Mouse (Mus musculus) limb, embryonic 15.5 days (tissue): Measurements from ENCODE around the gene 4930519P11Rik. TPM values are rescaled to one million over a fixed set of nuclear protein-coding genes. Genes with fewer than 3 reads are reported as not detected.

Experiments used
- ATAC-seq: fragments of 200-750 bp; cut with Nextera tagmentation; 2 replicates; pipeline ENCODE4 v1.8.0; 2017; ENCODE audit warnings: low read depth, moderate TSS enrichment; ENCODE audit not compliant: insufficient number of reproducible peaks, low FRiP score, low TSS enrichment
- H3K27ac ChIP-seq: fragments of 300-500 bp; sonication (generic); 2 replicates; pipeline ENCODE4 v1.5.1; 2015; ENCODE audit warnings: moderate library complexity, mild to moderate bottlenecking, inconsistent platforms
- H3K27me3 ChIP-seq: fragments of 300-500 bp; sonication (generic); 2 replicates; pipeline ENCODE4 v1.6.1; 2015; ENCODE audit warnings: inconsistent platforms
- H3K36me3 ChIP-seq: fragments of 300-500 bp; sonication (generic); 2 replicates; pipeline ENCODE4 v1.6.1; 2015; ENCODE audit warnings: inconsistent platforms
- H3K4me1 ChIP-seq: fragments of 300-500 bp; sonication (generic); 2 replicates; pipeline ENCODE4 v1.6.1; 2015; ENCODE audit warnings: inconsistent platforms
- H3K4me2 ChIP-seq: fragments of 300-500 bp; sonication (generic); 2 replicates; pipeline ENCODE4 v1.6.1; 2015; ENCODE audit warnings: mild to moderate bottlenecking, inconsistent platforms
- H3K4me3 ChIP-seq: fragments of 300-500 bp; sonication (generic); 2 replicates; pipeline ENCODE4 v1.5.1; 2015; ENCODE audit warnings: mild to moderate bottlenecking, inconsistent platforms
- H3K9ac ChIP-seq: fragments of 300-500 bp; sonication (generic); 2 replicates; pipeline ENCODE4 v1.6.1; 2015; ENCODE audit warnings: inconsistent platforms
- H3K9me3 ChIP-seq: fragments of 300-500 bp; sonication (generic); 2 replicates; pipeline ENCODE4 v1.6.1; 2016; ENCODE audit warnings: inconsistent platforms
- WGBS: fragments of 180-500 bp; shearing (Covaris S2); methylation state at CpG from one replicate; pipeline ENCODE4 v1.1.7; 2015; 5-methylcytosine and 5-hydroxymethylcytosine counted together
- polyA plus RNA-seq: library from polyadenylated mRNA; unstranded; fragments of >200 nt; fragmentation: Nextera tagmentation; extraction: Ambion mirVana; gene quantifications from 2 replicates; pipeline ENCODE4 v1.2.1, GENCODE M21; 2015

4930519P11Rik gene
- polyA plus RNA-seq, 1 experiment from 2014 or later = 0.67 TPM

DNA sequence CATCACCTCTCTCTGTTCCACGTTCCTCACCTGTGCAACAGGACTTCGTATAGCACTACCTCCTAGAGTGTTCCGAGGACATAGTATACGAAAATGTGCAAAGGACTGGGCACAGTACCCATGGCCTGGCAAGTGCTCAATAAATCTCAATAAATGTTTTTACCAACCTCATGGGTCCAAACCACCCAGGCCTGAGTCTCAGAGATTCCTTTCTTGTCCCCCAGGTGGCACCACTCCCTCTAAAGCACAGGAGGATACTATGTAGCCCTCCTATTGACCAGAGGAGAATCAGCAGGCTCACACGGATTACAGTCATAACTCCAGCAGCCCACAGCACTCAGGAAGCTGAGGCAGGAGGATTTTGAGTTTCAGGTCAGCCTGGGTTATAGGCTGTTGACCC is 33.4 kb upstream of the 4930519P11Rik start:
- no peaks in the 10 kb centered on the region for H3K27me3 ChIP-seq
- ATAC-seq = no peak
- WGBS = 75% methylated on average over 5 of the region's 5 CpGs
- H3K4me3 ChIP-seq = no peak overlapping the region
- no peaks in the 10 kb centered on the region for H3K4me1 ChIP-seq
- H3K27ac ChIP-seq = no peak overlapping the region
- no peaks in the 10 kb centered on the region for H3K9me3 ChIP-seq
- peaks cover 35% of the 10 kb centered on the region; the same call in 1 of the 2 replicates for H3K36me3 ChIP-seq
- H3K4me2 ChIP-seq = no peak overlapping the region
- H3K9ac ChIP-seq = no peak overlapping the region

DNA sequence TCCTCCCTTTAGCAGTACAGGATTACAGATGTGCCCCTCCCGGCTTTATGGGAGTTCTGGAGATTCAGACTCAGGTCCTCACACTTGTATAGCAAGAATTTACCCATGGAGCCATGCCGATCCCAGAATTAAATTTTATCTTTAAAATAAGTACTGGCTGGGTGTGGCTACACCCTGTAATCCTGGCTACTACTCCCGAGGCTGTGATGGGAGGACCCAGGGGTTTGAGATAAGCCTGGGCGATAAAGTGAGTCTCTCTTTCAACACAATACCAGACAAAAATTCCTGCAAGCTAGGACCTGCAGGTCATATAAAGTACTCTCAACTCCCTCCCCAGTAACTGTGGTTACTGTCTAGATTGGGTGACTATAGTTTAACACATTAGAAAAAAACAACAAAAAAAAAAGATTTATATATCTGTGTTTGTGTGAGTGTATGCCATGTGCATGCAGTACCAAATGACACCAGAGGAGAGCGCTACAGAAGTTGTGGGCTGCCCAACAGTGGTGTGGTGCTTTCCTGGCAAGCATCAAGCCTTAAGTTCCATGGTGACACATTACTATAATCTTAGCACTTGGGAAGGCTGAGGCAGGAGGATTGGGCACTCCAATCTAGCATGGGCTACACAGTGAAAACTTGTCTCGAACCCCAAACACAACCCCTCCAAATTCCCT is 29.6 kb upstream of the 4930519P11Rik start:
- no peak overlapping the region for H3K4me2 ChIP-seq
- no peak for ATAC-seq
- no peak overlapping the region for H3K9ac ChIP-seq
- no peak overlapping the region for H3K27ac ChIP-seq
- H3K27me3 ChIP-seq = no peaks in the 10 kb centered on the region
- H3K9me3 ChIP-seq = no peaks in the 10 kb centered on the region
- no peak overlapping the region for H3K4me3 ChIP-seq
- H3K36me3 ChIP-seq = peaks cover 54% of the 10 kb centered on the region
- H3K4me1 ChIP-seq = no peaks in the 10 kb centered on the region
- WGBS = 73% methylated on average over 6 of the region's 6 CpGs

DNA sequence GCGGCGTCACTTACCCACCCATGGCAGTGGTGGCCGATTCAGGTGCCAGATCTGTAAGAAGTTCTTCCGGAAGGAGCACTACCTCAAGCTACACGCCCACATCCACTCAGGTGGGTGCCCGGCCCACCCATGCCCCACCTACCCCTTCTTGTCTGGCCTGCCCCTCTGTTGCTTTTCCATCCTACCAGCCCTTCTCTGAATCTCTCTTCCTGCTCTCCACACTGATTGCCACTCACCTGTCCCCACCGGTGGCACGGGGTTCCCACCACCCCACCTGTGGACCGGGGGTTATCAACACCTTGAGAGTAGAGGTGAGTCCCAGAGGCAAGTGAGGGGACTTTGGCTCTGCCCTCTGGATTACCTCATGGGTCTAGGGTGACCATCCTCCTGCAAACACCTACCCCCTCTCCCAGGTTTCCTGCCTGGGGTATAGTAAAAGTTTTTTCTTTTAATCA is 28.8 kb upstream of the 4930519P11Rik start:
- no peaks in the 10 kb centered on the region for H3K27me3 ChIP-seq
- H3K27ac ChIP-seq = no peak overlapping the region
- H3K4me3 ChIP-seq = no peak overlapping the region
- ATAC-seq = no peak
- 93% methylated on average over 9 of the region's 9 CpGs for WGBS
- H3K9me3 ChIP-seq = no peaks in the 10 kb centered on the region
- peaks cover 59% of the 10 kb centered on the region for H3K36me3 ChIP-seq
- H3K4me1 ChIP-seq = no peaks in the 10 kb centered on the region
- H3K4me2 ChIP-seq = no peak overlapping the region
- no peak overlapping the region for H3K9ac ChIP-seq

DNA sequence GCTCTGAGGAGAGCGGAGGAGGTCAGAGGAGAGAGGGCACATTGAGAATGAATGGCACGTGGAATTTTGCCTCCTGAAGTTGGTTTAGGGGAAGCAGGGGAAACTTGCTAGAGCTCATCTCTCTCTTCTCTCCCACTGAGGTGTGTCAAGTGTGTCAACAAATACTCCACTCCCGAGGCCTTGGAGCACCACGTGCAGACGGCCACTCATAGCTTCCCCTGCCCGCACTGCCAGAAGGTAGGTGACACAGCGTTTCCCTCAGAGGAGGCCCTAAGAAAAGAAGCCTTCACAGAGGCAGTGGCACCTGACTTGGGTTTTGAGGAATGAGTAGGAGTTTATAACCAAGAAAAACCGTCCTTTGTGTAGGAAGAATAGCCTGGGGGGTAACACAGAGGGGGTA is 27.9 kb upstream of the 4930519P11Rik start:
- ATAC-seq = no peak
- peaks cover 59% of the 10 kb centered on the region for H3K36me3 ChIP-seq
- H3K9ac ChIP-seq = no peak overlapping the region
- no peak overlapping the region for H3K4me2 ChIP-seq
- no peak overlapping the region for H3K4me3 ChIP-seq
- no peaks in the 10 kb centered on the region for H3K4me1 ChIP-seq
- no peak overlapping the region for H3K27ac ChIP-seq
- no peaks in the 10 kb centered on the region for H3K27me3 ChIP-seq
- 82% methylated on average over 8 of the region's 8 CpGs for WGBS
- no peaks in the 10 kb centered on the region for H3K9me3 ChIP-seq

DNA sequence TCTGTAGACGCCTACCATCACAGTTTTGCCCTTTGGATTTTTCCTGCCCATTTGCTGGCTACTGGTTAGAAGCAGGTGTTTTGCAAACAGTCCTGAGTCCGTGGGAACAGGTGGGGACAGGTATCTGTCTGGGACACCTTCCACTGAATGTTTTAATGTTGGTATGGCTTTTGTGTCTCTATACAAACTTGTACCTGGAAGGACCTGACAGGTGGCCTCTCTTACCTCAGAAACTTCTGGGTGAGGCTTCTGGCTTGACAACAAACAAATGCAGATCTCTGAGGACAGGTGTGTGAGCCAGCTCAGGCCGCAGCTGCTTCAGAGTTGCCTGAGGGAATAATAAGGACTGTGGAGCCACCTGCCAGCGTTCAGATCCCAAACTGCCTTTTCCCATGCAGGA is 25.9 kb upstream of the 4930519P11Rik start:
- no peak for ATAC-seq
- no peak overlapping the region for H3K4me3 ChIP-seq
- H3K4me2 ChIP-seq = no peak overlapping the region
- H3K36me3 ChIP-seq = peaks cover 48% of the 10 kb centered on the region
- no peak overlapping the region for H3K27ac ChIP-seq
- no peak overlapping the region for H3K9ac ChIP-seq
- no peaks in the 10 kb centered on the region for H3K4me1 ChIP-seq
- no peaks in the 10 kb centered on the region for H3K27me3 ChIP-seq
- WGBS = 79% methylated on average over 4 of the region's 4 CpGs
- H3K9me3 ChIP-seq = no peaks in the 10 kb centered on the region

DNA sequence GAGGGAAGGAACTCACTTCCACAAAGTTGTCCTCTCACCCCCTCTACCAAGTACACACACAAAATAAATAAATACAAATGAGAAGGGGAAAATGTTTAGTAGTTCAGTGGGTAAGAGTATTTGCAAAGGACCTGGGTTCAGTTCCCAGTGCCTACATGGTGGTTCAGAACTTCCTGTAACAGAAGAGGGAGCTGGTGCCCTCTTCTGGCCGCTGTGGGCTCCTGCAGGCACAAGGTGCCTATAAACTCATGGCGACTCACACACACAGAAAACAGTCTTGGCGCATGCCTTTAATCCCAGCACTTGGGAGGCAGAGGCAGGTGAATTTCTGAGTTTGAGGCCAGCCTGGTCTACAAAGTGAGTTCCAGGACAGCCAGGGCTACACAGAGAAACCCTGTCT is 25.3 kb upstream of the 4930519P11Rik start:
- Histone ChIP-seq H3K4me3 (no peak overlapping the region), H3K9me3 (no peaks in the 10 kb centered on the region), H3K27me3 (no peaks in the 10 kb centered on the region), H3K4me1 (no peaks in the 10 kb centered on the region), H3K27ac (no peak overlapping the region), H3K36me3 (peaks cover 46% of the 10 kb centered on the region), H3K4me2 (no peak overlapping the region), H3K9ac (no peak overlapping the region)
- 94% methylated on average over 3 of the region's 3 CpGs for WGBS
- no peak for ATAC-seq

DNA sequence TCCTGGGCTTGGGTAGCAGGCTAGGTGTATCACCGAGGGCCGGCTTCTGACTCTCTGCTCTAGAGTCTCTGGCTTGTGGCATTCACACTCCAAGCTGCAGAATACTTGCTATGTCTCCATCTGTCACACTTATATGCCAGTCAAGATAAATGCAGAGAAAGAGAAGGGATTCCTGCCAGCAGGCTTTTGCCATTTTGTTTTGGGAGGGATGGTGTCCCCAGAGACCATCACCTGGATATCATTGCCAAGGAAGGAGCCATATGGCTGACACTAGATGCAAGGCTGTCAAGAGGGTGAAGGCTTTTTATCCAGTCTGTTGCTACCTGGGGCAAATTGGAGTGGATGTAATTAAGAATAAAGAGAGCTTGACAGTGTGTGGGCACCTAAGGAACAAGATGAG is 22.6 kb upstream of the 4930519P11Rik start:
- no peaks in the 10 kb centered on the region for H3K9me3 ChIP-seq
- H3K27me3 ChIP-seq = no peaks in the 10 kb centered on the region
- no peak overlapping the region for H3K4me3 ChIP-seq
- no peak overlapping the region for H3K9ac ChIP-seq
- H3K36me3 ChIP-seq = peaks cover 38% of the 10 kb centered on the region
- no peak overlapping the region for H3K27ac ChIP-seq
- H3K4me2 ChIP-seq = no peak overlapping the region
- no peak for ATAC-seq
- WGBS = 95% methylated on average over 2 of the region's 2 CpGs
- H3K4me1 ChIP-seq = no peaks in the 10 kb centered on the region

DNA sequence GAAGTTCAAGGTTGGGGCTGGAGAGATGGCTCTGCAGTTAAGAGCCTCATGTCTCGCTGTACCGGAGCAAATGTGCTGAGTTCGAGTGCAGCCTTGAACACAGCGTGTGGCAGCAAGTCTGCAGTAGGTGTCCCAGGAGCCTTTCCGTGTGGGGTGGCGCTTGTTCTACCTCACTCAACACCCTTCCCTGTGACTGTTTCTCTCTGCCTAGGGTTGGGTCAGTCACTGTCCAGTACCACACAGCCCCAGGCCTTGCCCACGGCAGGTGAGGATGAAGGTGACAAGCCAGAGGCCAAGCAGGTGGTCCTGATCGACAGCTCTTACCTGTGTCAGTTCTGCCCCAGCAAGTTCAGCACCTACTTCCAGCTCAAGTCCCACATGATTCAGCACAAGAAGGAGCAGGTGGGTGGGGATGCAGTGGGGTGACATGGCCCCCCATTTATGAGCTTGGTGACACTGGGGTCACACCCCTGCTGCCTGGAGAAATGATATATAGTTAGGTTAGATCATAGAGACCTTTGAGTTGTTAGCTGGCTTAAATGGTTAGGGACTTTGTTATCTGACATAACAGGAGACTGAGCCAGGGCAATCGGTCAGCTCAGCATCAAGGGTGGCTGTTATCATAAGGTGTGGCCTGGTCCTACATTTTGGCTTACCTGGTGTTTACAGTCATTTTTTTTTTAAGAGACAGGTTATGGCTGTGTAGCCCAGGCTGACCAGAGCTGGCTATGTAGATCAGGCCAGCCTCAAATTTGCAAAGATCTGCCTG is 20.8 kb upstream of the 4930519P11Rik start:
- Histone ChIP-seq H3K36me3 (peaks cover 40% of the 10 kb centered on the region), H3K9me3 (no peaks in the 10 kb centered on the region), H3K4me3 (no peak overlapping the region), H3K4me2 (no peak overlapping the region), H3K9ac (no peak overlapping the region), H3K4me1 (no peaks in the 10 kb centered on the region), H3K27me3 (no peaks in the 10 kb centered on the region), H3K27ac (no peak overlapping the region)
- WGBS = 93% methylated on average over 9 of the region's 9 CpGs
- no peak for ATAC-seq

DNA sequence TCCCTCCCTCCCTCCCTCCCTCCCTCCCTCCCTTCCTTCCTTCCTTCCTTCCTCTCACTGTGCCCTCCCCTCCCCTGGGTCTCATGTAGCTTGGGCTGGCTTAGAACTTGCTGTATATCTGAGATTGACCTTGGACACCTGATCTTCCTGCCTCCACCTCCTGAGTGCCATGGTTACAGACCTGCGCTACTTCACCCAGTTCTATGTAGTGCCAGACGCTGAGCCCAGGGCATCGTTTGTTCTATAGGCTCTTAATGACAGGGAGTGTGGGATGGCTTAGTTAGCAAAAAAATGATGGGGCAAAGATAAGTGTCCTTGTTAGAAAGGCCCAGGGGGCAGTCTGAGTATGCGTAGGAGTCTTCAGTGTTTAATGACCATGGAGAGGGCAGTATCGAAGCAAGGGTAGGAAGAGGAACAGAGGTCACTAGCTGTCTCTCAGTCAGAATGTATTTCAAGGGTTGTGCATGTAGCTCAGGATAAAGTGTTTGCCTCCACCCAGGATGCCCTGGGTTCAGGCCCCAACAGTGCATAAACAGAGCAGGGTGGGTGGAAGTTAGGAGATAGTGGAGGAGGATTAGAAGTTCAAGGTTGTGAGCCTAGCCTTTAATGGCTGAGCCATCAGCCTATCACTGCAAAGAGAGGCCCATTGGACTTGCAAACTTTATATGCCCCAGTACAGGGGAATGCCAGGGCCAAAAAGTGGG is 20.0 kb upstream of the 4930519P11Rik start:
- no peak overlapping the region for H3K4me3 ChIP-seq
- H3K27ac ChIP-seq = no peak overlapping the region
- no peaks in the 10 kb centered on the region for H3K4me1 ChIP-seq
- H3K9ac ChIP-seq = no peak overlapping the region
- 91% methylated on average over 5 of the region's 5 CpGs for WGBS
- H3K9me3 ChIP-seq = no peaks in the 10 kb centered on the region
- H3K36me3 ChIP-seq = peaks cover 39% of the 10 kb centered on the region
- no peak overlapping the region for H3K4me2 ChIP-seq
- ATAC-seq = no peak
- no peaks in the 10 kb centered on the region for H3K27me3 ChIP-seq

DNA sequence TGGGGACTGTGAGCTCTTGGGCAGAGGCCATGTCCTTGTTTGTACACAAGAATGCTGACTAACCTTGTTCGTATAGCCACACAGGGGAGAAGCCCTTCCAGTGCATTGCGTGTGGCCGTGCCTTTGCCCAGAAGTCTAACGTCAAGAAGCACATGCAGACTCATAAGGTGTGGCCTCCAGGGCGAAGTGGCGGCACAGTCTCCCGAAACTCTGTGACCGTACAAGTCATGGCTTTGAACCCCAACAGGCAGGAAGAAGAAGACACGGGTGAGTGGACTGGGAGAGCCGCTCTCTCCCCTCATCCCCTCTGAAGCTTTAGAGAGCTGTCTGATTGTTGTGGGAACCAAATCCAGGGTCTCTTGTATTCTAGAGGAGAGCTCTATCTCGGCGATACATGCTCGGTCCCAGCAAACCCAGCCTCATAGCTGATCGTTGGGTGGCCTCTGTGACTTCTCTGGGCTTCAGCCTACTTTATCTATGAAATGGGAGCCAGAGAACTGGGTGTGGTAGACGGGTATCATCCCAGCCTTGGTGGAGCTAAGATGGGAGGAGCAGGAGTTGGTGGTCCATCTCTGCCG is 19.1 kb upstream of the 4930519P11Rik start:
- Histone ChIP-seq H3K36me3 (peaks cover 31% of the 10 kb centered on the region), H3K9ac (no peak overlapping the region), H3K27ac (no peak overlapping the region), H3K4me3 (no peak overlapping the region), H3K4me1 (no peaks in the 10 kb centered on the region), H3K9me3 (no peaks in the 10 kb centered on the region), H3K4me2 (no peak overlapping the region), H3K27me3 (no peaks in the 10 kb centered on the region)
- no peak for ATAC-seq
- WGBS = 85% methylated on average over 16 of the region's 16 CpGs

DNA sequence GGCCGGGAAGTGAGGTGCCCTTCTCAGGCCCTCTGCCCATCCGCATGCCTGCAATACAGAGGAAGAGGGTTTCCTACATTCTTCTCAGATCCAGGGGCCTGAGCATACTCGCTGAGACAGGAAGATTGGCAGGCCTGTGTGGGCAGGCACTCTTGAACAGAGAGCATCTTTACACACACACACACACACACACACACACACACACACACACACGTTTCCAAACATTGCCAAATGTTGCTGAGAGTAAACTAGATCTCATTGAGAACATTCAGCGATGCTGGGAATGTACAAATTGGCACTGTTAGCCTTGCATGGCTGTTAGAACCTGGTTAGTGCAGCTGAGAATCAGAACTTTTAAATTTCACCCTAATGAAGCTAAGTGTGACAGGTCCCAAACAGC is 17.3 kb upstream of the 4930519P11Rik start:
- WGBS = 71% methylated on average over 5 of the region's 5 CpGs
- Histone ChIP-seq H3K4me2 (no peak overlapping the region), H3K27me3 (no peaks in the 10 kb centered on the region), H3K4me1 (no peaks in the 10 kb centered on the region), H3K27ac (no peak overlapping the region), H3K36me3 (peaks cover 30% of the 10 kb centered on the region), H3K9ac (no peak overlapping the region), H3K9me3 (no peaks in the 10 kb centered on the region), H3K4me3 (no peak overlapping the region)
- no peak for ATAC-seq

DNA sequence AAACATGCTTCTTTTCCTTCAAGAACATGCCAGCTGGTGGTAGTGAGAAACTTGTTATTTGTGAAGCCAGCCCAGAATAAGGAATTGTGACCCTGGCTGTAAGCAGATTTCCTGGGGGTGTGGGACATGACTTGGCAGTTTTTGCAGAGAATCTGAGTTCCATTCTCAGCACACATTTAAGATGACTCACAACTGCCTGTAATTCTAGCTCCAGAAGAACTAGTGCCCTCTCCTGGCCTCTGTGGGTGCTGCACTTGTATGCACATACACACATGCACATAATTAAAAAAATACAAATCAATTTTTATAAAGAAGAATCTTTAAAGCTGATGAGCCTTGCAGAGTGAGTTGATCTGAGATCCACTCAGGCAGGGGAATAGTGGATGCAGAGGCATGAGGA is 10.9 kb upstream of the 4930519P11Rik start:
- H3K4me2 ChIP-seq = no peak overlapping the region
- no peaks in the 10 kb centered on the region for H3K27me3 ChIP-seq
- H3K9me3 ChIP-seq = no peaks in the 10 kb centered on the region
- H3K27ac ChIP-seq = no peak overlapping the region
- H3K4me3 ChIP-seq = no peak overlapping the region
- no peak for ATAC-seq
- H3K9ac ChIP-seq = no peak overlapping the region
- H3K4me1 ChIP-seq = no peaks in the 10 kb centered on the region
- H3K36me3 ChIP-seq = peaks cover 28% of the 10 kb centered on the region
